Mouse (Mus musculus) ES-Bruce4 (cell line): Measurements from ENCODE around the gene Mgll. TPM values are rescaled to one million over a fixed set of nuclear protein-coding genes. Genes with fewer than 3 reads are reported as not detected.
A peak's percentile ranks its signal among the peaks of the same experiment; 100 is the strongest.

Experiments used
- H3K27ac ChIP-seq: 2 replicates; pipeline ENCODE4 v1.5.1; 2012; ENCODE audit warnings: low read length, inconsistent platforms; ENCODE audit not compliant: insufficient read depth
- H3K27me3 ChIP-seq: 2 replicates; pipeline ENCODE4 v1.6.1; 2012; ENCODE audit warnings: mild to moderate bottlenecking, low read length, inconsistent platforms; ENCODE audit not compliant: control insufficient read depth, poor library complexity, insufficient read depth, severe bottlenecking
- H3K36me3 ChIP-seq: 2 replicates; pipeline ENCODE4 v1.6.1; 2012; ENCODE audit warnings: inconsistent platforms, mild to moderate bottlenecking, low read length, moderate library complexity; ENCODE audit not compliant: control insufficient read depth, poor library complexity, insufficient read depth, severe bottlenecking
- H3K4me1 ChIP-seq: one replicate; pipeline ENCODE4 v1.8.1; 2011; ENCODE audit warnings: low read length; ENCODE audit not compliant: control insufficient read depth, insufficient read depth
- H3K4me3 ChIP-seq: 2 replicates; pipeline ENCODE4 v1.5.1; 2011; ENCODE audit warnings: low read depth, mild to moderate bottlenecking, low read length
- H3K9ac ChIP-seq: 2 replicates; pipeline ENCODE4 v1.6.1; 2012; ENCODE audit warnings: low read depth, mild to moderate bottlenecking, inconsistent platforms; ENCODE audit not compliant: poor library complexity, severe bottlenecking
- H3K9me3 ChIP-seq: replicated peaks from 2 replicates; pipeline ENCODE4 v1.6.1; 2012; ENCODE audit warnings: mild to moderate bottlenecking, low read length, inconsistent platforms; ENCODE audit not compliant: control insufficient read depth, poor library complexity, insufficient read depth, severe bottlenecking
- CTCF ChIP-seq: IDR thresholded peaks from one replicate; pipeline ENCODE4 v1.8.1; 2011; ENCODE audit warnings: low read depth, low read length
- EP300 ChIP-seq: IDR thresholded peaks from 2 replicates; pipeline ENCODE4 v1.6.1; 2011; ENCODE audit warnings: low read depth, low read length; ENCODE audit not compliant: insufficient read depth
- POLR2A ChIP-seq: IDR thresholded peaks from one replicate; pipeline ENCODE4 v1.8.1; 2011; ENCODE audit warnings: low read length; ENCODE audit not compliant: insufficient read depth
- polyA plus RNA-seq: library from polyadenylated mRNA; stranded (reverse); fragments of >200 nt; gene quantifications from 2 replicates; pipeline ENCODE4 v1.2.4, GENCODE M21; 2011; ENCODE audit warnings: low read depth; ENCODE audit not compliant: missing spikeins, insufficient read depth, insufficient read length

The Mgll gene
- polyA plus RNA-seq, 1 experiment = 3.4 TPM

DNA sequence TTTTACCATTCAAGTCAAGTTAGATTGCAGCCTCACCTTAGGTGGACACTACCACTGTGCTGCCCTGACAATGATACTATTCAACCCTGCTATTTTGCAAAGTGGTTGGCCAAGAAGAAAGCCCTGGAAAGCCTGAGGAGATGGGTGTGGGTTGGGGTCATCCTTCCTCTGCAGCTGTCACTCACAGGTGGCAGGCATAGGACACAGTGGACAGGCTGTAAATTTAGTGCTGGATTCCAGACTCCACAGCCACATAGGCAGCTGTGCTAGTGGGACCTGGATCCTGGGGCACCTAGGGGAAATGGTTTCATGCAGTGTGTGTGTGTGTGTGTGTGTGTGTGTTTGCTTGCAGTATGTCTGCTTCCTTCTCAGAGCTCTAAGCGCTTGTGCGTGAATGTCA, 1.3 kb upstream of the Mgll start:
- no peaks in the 10 kb centered on the region for H3K27me3 ChIP-seq

DNA sequence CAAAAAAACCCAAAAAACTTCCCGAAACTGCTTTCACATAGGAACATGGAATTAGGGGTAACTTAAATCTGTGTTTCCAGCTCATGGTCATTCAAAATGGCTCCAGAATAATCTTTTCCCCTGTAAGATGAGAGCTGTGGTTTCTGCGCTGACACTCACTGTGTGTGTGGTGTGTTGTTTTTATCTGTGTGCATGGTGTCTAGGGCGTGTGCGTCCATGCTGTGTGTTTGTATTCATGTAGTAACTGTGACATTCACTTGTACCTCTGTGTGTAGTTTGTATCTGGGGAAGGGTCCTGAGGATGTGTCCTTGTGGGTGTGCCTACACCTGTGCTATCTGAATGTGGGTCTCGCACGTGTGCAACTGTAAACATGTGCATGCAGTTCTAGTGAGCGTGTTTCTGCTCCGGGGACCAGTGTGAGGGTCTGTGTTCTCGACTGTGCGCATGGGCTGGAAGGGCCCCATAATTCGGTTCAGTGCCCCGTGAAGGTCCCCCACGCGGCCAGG, 353 bp upstream of the Mgll start:
- Histone ChIP-seq H3K4me1 (no peaks in the 10 kb centered on the region), H3K36me3 (no peaks in the 10 kb centered on the region), H3K27me3 (no peaks in the 10 kb centered on the region), H3K9me3 (no peaks in the 10 kb centered on the region), H3K4me3 (peak overlapping the region; percentile 34), H3K9ac (peak overlapping the region; percentile 51), H3K27ac (no peak overlapping the region)
- TF ChIP-seq POLR2A (no peak), CTCF (no peak), EP300 (no peak)

More for the DNA sequence above, 1.3 kb upstream of the Mgll start:
- Histone ChIP-seq H3K9ac (no peak overlapping the region), H3K27ac (no peak overlapping the region), H3K36me3 (no peaks in the 10 kb centered on the region), H3K4me3 (no peak overlapping the region), H3K9me3 (no peaks in the 10 kb centered on the region), H3K4me1 (no peaks in the 10 kb centered on the region)
- TF ChIP-seq EP300 (no peak), CTCF (no peak), POLR2A (no peak)

DNA sequence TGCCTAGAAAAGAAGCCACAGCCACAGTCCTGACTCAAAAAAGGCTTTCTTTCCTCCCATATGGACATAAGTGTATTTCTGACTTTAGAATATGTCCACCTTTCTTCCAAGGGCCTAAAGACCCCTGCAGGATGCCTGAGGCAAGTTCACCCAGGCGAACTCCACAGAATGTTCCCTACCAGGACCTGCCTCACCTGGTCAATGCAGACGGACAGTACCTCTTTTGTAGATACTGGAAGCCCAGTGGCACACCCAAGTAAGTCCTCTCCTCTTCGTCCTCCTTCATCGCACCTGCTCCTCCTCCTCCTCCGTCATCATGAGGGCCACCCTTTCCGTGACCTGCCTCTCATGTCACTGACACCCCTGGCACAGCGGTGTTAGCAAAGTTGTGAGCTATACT, 1.4 kb downstream of the Mgll start:
- Histone ChIP-seq H3K9ac (no peak overlapping the region), H3K27me3 (no peaks in the 10 kb centered on the region), H3K36me3 (no peaks in the 10 kb centered on the region), H3K27ac (no peak overlapping the region), H3K4me3 (no peak overlapping the region), H3K4me1 (no peaks in the 10 kb centered on the region), H3K9me3 (no peaks in the 10 kb centered on the region; the same call in 1 of the 2 replicates)
- TF ChIP-seq EP300 (no peak), CTCF (no peak), POLR2A (no peak)

GRCm38 (mm10) chr6:88726252-88727211, 2.3 kb downstream of the Mgll start:
- H3K36me3 ChIP-seq = no peaks in the 10 kb centered on the region
- no peaks in the 10 kb centered on the region; the same call in 1 of the 2 replicates for H3K9me3 ChIP-seq
- no peak overlapping the region for H3K27ac ChIP-seq
- H3K4me3 ChIP-seq = no peak overlapping the region
- no peaks in the 10 kb centered on the region for H3K4me1 ChIP-seq
- H3K9ac ChIP-seq = no peak overlapping the region
- TF ChIP-seq EP300 (no peak), POLR2A (no peak), CTCF (no peak)
- H3K27me3 ChIP-seq = no peaks in the 10 kb centered on the region

DNA sequence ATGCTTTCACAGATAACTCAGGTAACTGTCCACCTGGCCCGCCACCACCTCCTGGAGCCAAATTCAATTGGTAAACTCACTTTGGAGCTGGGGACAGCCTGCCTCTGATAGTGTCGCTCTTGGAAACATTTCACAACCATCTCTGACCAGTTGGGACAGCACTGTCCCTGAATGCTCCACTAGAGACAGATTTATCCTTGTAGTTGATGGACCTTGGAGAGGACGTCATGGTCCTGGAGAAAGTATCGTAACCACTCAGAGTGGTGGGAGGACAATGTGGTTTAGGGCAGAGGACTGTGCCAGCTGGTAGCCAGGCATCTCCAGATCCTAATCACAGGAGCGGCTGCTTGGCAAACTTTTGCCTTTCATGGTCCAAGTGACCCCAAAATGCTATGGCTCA, 3.3 kb downstream of the Mgll start:
- Histone ChIP-seq H3K4me3 (no peak overlapping the region), H3K27ac (no peak overlapping the region), H3K4me1 (no peaks in the 10 kb centered on the region), H3K36me3 (no peaks in the 10 kb centered on the region), H3K9ac (no peak overlapping the region), H3K9me3 (no peaks in the 10 kb centered on the region; the same call in 1 of the 2 replicates), H3K27me3 (no peaks in the 10 kb centered on the region)
- TF ChIP-seq EP300 (no peak), CTCF (no peak), POLR2A (no peak)

DNA sequence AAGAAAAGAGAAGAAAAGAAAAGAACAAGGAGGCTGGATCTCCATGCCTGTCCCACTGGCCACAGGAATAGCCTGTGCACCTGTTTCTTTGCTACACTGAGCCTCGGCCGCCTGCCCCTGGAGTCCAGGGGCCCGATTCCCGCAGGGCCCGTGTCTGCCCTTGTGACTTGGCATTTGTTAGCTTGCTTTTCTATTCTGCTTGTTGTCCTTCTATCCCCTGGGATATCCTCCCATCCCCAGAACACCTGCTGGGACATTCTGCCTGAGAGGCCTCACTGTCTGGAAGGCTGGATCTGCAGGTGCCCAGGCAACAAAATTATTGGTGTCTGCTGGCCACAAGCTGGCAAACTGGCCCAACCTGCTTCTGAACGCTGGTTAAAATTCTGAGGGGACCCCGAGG, 3.8 kb downstream of the Mgll start:
- Histone ChIP-seq H3K9me3 (no peaks in the 10 kb centered on the region; the same call in 1 of the 2 replicates), H3K4me3 (no peak overlapping the region), H3K36me3 (no peaks in the 10 kb centered on the region), H3K9ac (no peak overlapping the region), H3K27me3 (no peaks in the 10 kb centered on the region), H3K4me1 (no peaks in the 10 kb centered on the region), H3K27ac (no peak overlapping the region)
- no peak for TF ChIP-seq CTCF
- no peak for TF ChIP-seq POLR2A
- no peak for TF ChIP-seq EP300
